Mouse (Mus musculus) limb, embryonic 10.5 days (tissue): ENCODE measurements at regions not wholly inside any gene's neighbourhood (a gene's known extent, or its start where the extent isn't known, plus 50 kb on each side); places are given as distances from the start of the nearest gene placed in this dataset.
"Not testable (repeated sequence)": the region's sequence is repeated elsewhere in the genome, so short reads cannot be mapped to it uniquely, and the experiment has no call there.

Experiments used
- DNase-seq: peaks from one replicate; pipeline ENCODE4 v3.0.0-alpha.2; 2017; ENCODE audit warnings: low spot score
- H3K27ac ChIP-seq: fragments of 300-500 bp; sonication (generic); 2 replicates; pipeline ENCODE4 v1.5.1; 2016; ENCODE audit warnings: mild to moderate bottlenecking
- H3K27me3 ChIP-seq: fragments of 300-500 bp; sonication (generic); 2 replicates; pipeline ENCODE4 v1.6.1; 2016; ENCODE audit warnings: low read depth, mild to moderate bottlenecking; ENCODE audit not compliant: poor library complexity, severe bottlenecking
- H3K36me3 ChIP-seq: fragments of 300-500 bp; sonication (generic); 2 replicates; pipeline ENCODE4 v1.6.1; 2016; ENCODE audit warnings: mild to moderate bottlenecking, moderate library complexity
- H3K4me1 ChIP-seq: fragments of 300-500 bp; sonication (generic); 2 replicates; pipeline ENCODE4 v1.6.1; 2016
- H3K4me3 ChIP-seq: fragments of 300-500 bp; sonication (generic); 2 replicates; pipeline ENCODE4 v1.5.1; 2016; ENCODE audit warnings: mild to moderate bottlenecking, moderate library complexity
- H3K9me3 ChIP-seq: fragments of 300-500 bp; sonication (generic); replicated peaks from 2 replicates; pipeline ENCODE4 v1.6.1; 2016; ENCODE audit warnings: mild to moderate bottlenecking
- WGBS: fragments of 180-500 bp; shearing (Covaris S2); methylation state at CpG from one replicate; pipeline ENCODE4 v1.1.7; 2016; 5-methylcytosine and 5-hydroxymethylcytosine counted together

- Histone ChIP-seq H3K36me3 (no peaks in the 10 kb centered on the region), H3K4me3 (no peak overlapping the region), H3K4me1 (no peaks in the 10 kb centered on the region), H3K9me3 (no peaks in the 10 kb centered on the region), H3K27me3 (peaks cover 83% of the 10 kb centered on the region), H3K27ac (no peak overlapping the region)
- no peak for DNase-seq
- 88% methylated on average over 2 of the region's 2 CpGs for WGBS
These were observed 88.3 kb upstream of the Tmem28 start for GRCm38 (mm10) chrX:99732526-99732925.

GRCm38 (mm10) chrX:99725101-99725500 is 95.7 kb upstream of the Tmem28 start:
- Histone ChIP-seq H3K36me3 (no peaks in the 10 kb centered on the region), H3K27me3 (peaks cover 81% of the 10 kb centered on the region), H3K4me3 (no peak overlapping the region), H3K4me1 (no peaks in the 10 kb centered on the region), H3K27ac (no peak overlapping the region), H3K9me3 (no peaks in the 10 kb centered on the region)
- 3% methylated on average over 1 of the region's 1 CpGs for WGBS
- peak; percentile 32 for DNase-seq

GRCm38 (mm10) chrX:99695366-99695765 is 125.5 kb upstream of the Tmem28 start:
- Histone ChIP-seq H3K27me3 (peaks cover 55% of the 10 kb centered on the region), H3K9me3 (no peaks in the 10 kb centered on the region), H3K4me3 (no peak overlapping the region), H3K4me1 (no peaks in the 10 kb centered on the region), H3K27ac (no peak overlapping the region), H3K36me3 (no peaks in the 10 kb centered on the region)
- WGBS, result 56% methylated on average over 4 of the region's 4 CpGs
- DNase-seq, result no peak

GRCm38 (mm10) chrX:99690971-99691370 is 129.8 kb upstream of the Tmem28 start:
- no peak for DNase-seq
- H3K27ac ChIP-seq, result no peak overlapping the region
- H3K4me1 ChIP-seq, result no peaks in the 10 kb centered on the region
- 77% methylated on average over 4 of the region's 4 CpGs for WGBS
- H3K27me3 ChIP-seq, result peaks cover 88% of the 10 kb centered on the region
- H3K36me3 ChIP-seq, result no peaks in the 10 kb centered on the region
- no peak overlapping the region for H3K4me3 ChIP-seq
- H3K9me3 ChIP-seq, result no peaks in the 10 kb centered on the region

GRCm38 (mm10) chrX:99689761-99690160 is 131.1 kb upstream of the Tmem28 start:
- no peak overlapping the region for H3K27ac ChIP-seq
- H3K27me3 ChIP-seq, result peaks cover 90% of the 10 kb centered on the region
- no peak for DNase-seq
- H3K36me3 ChIP-seq, result no peaks in the 10 kb centered on the region
- H3K4me1 ChIP-seq, result no peaks in the 10 kb centered on the region
- no peaks in the 10 kb centered on the region for H3K9me3 ChIP-seq
- WGBS, result 81% methylated on average over 4 of the region's 4 CpGs
- H3K4me3 ChIP-seq, result no peak overlapping the region

GRCm38 (mm10) chrX:99682491-99682890 is 138.3 kb upstream of the Tmem28 start:
- not testable (repeated sequence) for H3K4me1 ChIP-seq, H3K9me3 ChIP-seq, H3K27ac ChIP-seq, DNase-seq, H3K4me3 ChIP-seq, H3K36me3 ChIP-seq
- peaks cover 69% of the 10 kb centered on the region for H3K27me3 ChIP-seq

- no peak overlapping the region for H3K4me3 ChIP-seq
- H3K27ac ChIP-seq, result no peak overlapping the region
- no peaks in the 10 kb centered on the region for H3K36me3 ChIP-seq
- H3K27me3 ChIP-seq, result peaks cover 100% of the 10 kb centered on the region
- H3K4me1 ChIP-seq, result peaks cover 8% of the 10 kb centered on the region
- 66% methylated on average over 2 of the region's 2 CpGs for WGBS
- no peaks in the 10 kb centered on the region for H3K9me3 ChIP-seq
- no peak for DNase-seq
These were observed 153.2 kb upstream of the Tmem28 start for GRCm38 (mm10) chrX:99667596-99667995.

GRCm38 (mm10) chrX:99662566-99662965 is 158.3 kb upstream of the Tmem28 start:
- WGBS, result 33% methylated on average over 3 of the region's 3 CpGs

GRCm38 (mm10) chrX:99659496-99660140 is 161.2 kb upstream of the Tmem28 start:
- Histone ChIP-seq H3K9me3 (no peaks in the 10 kb centered on the region), H3K4me3 (no peak overlapping the region), H3K36me3 (no peaks in the 10 kb centered on the region), H3K27ac (peak overlapping the region; percentile 72), H3K4me1 (peaks cover 51% of the 10 kb centered on the region), H3K27me3 (peaks cover 100% of the 10 kb centered on the region)
- WGBS, result 19% methylated on average over 8 of the region's 8 CpGs
- DNase-seq, result peak; percentile 68

More at GRCm38 (mm10) chrX:99662566-99662965, 158.3 kb upstream of the Tmem28 start:
- DNase-seq, result peak; percentile 44
- Histone ChIP-seq H3K36me3 (no peaks in the 10 kb centered on the region), H3K4me3 (no peak overlapping the region), H3K4me1 (peaks cover 46% of the 10 kb centered on the region), H3K9me3 (no peaks in the 10 kb centered on the region), H3K27ac (no peak overlapping the region), H3K27me3 (peaks cover 100% of the 10 kb centered on the region)

GRCm38 (mm10) chrX:99657790-99658451 is 162.9 kb upstream of the Tmem28 start:
- Histone ChIP-seq H3K27ac (peak overlapping the region; percentile 30), H3K27me3 (peaks cover 99% of the 10 kb centered on the region), H3K4me3 (no peak overlapping the region), H3K9me3 (no peaks in the 10 kb centered on the region), H3K36me3 (no peaks in the 10 kb centered on the region), H3K4me1 (peaks cover 46% of the 10 kb centered on the region)
- WGBS, result 14% methylated on average over 8 of the region's 8 CpGs
- peak; percentile 86 for DNase-seq

- Histone ChIP-seq H3K4me3 (no peak overlapping the region), H3K36me3 (no peaks in the 10 kb centered on the region), H3K27ac (no peak overlapping the region), H3K9me3 (no peaks in the 10 kb centered on the region), H3K27me3 (peaks cover 99% of the 10 kb centered on the region), H3K4me1 (peaks cover 37% of the 10 kb centered on the region)
- WGBS, result 80% methylated on average over 6 of the region's 6 CpGs
- no peak for DNase-seq
These were observed 163.8 kb upstream of the Tmem28 start for GRCm38 (mm10) chrX:99656988-99657387.

GRCm38 (mm10) chrX:99632211-99632775 is 161.2 kb upstream of the Pja1 start:
- Histone ChIP-seq H3K27me3 (peaks cover 99% of the 10 kb centered on the region), H3K27ac (no peak overlapping the region), H3K4me3 (no peak overlapping the region), H3K9me3 (no peaks in the 10 kb centered on the region), H3K36me3 (no peaks in the 10 kb centered on the region), H3K4me1 (peaks cover 22% of the 10 kb centered on the region)
- no peak for DNase-seq
- 80% methylated on average over 2 of the region's 2 CpGs for WGBS

- Histone ChIP-seq H3K9me3 (no peaks in the 10 kb centered on the region), H3K4me3 (no peak overlapping the region), H3K27ac (no peak overlapping the region), H3K27me3 (peaks cover 99% of the 10 kb centered on the region), H3K4me1 (peaks cover 13% of the 10 kb centered on the region), H3K36me3 (no peaks in the 10 kb centered on the region)
- WGBS, result 79% methylated on average over 5 of the region's 5 CpGs
- DNase-seq, result no peak
These were observed 153.6 kb upstream of the Pja1 start for GRCm38 (mm10) chrX:99624515-99625179.
